Mouse (Mus musculus): ENCODE data around the gene Vmn1r199.
"Not testable (repeated sequence)": the region's sequence is repeated elsewhere in the genome, so short reads cannot be mapped to it uniquely, and the experiment has no call there.

Gene Vmn1r199

GRCm38 (mm10) chr13:22379518-22379917 lies at the start of gene Vmn1r199:
Gene Vmn1r199, plus strand, starts transcription at chr13:22379818.
- no peak for DNase-seq

- DNase-seq, result no peak
These were observed 46.3 kb upstream of the Vmn1r199 start for GRCm38 (mm10) chr13:22333269-22333668.

GRCm38 (mm10) chr13:22335565-22335964 lies 44.1 kb upstream of the Vmn1r199 start:
- DNase-seq, result no peak

- DNase-seq, result no peak
These were observed 29.6 kb upstream of the Vmn1r199 start, which contains the start of gene Vmn1r198 for GRCm38 (mm10) chr13:22350064-22350463. Gene Vmn1r198, plus strand, starts transcription at chr13:22350364.

- DNase-seq, result no peak
These were observed 28.8 kb upstream of the Vmn1r199 start for GRCm38 (mm10) chr13:22350813-22351212.

- not testable (repeated sequence) for DNase-seq
These were observed 1.5 kb downstream of the Vmn1r199 start for GRCm38 (mm10) chr13:22381128-22381527.

- DNase-seq, result no peak
These were observed 3.8 kb downstream of the Vmn1r199 start for GRCm38 (mm10) chr13:22383401-22383800.

- DNase-seq, result no peak
These were observed 7.4 kb downstream of the Vmn1r199 start for GRCm38 (mm10) chr13:22387050-22387449.

GRCm38 (mm10) chr13:22390073-22390472 lies 10.5 kb downstream of the Vmn1r199 start, which contains the start of gene Vmn1r200:
Gene Vmn1r200, plus strand, starts transcription at chr13:22390373.
- no peak for DNase-seq

- DNase-seq, result no peak
These were observed 23.4 kb downstream of the Vmn1r199 start for GRCm38 (mm10) chr13:22402978-22403377.

Data from thymus, postnatal 25 days (tissue).